Comparison of ENCODE assay signal across 10 mouse cellular contexts in genomic region chr14:31413475-31414086, GRCm38 (mm10). TPM values are rescaled to one million over a fixed set of nuclear protein-coding genes. Genes with fewer than 3 reads are reported as not detected.
DNase-seq lines count a peak whose midpoint lies in the region; TF ChIP-seq lines count a peak whose summit lies in the region.
"Had no signal": no experiment of that assay in that cellular context is flagged by ENCODE, and none has a peak within 500 bp of the region (broad histone marks: within the 10 kb centered on the region; RNA-seq: fewer than 3 reads in every experiment).

No protein-coding gene starts in this region.

- peak overlapping the region; percentile 30 for H3K27ac ChIP-seq in kidney, adult 2 months (ENCODE audit: insufficient read depth, low read depth, low read length)
- peak overlapping the region; percentile 22 for H3K27ac ChIP-seq in limb, embryonic 10.5 days
- H3K27ac ChIP-seq: embryonic facial prominence, embryonic 12.5 days; stomach, embryonic 15.5 days had no signal

- no peak overlapping the region for H3K4me3 ChIP-seq in kidney, adult 2 months (ENCODE audit: insufficient read depth, low read depth, low read length)
- H3K4me3 ChIP-seq in E14TG2a.4 (replicated peaks; ENCODE audit: low read length), result 0 out of 2 replicates have a peak overlapping the region, but pooled peaks have one; percentile 24
- H3K4me3 ChIP-seq in limb, embryonic 10.5 days, result no peak overlapping the region
- H3K4me3 ChIP-seq: embryonic facial prominence, embryonic 12.5 days; stomach, embryonic 15.5 days had no signal

- TF ChIP-seq CTCF in kidney, adult 2 months (conservative IDR thresholded peaks at IDR 0.05; ENCODE audit: insufficient read depth, insufficient read length, low read depth, low read length), result no peak
- no peak for TF ChIP-seq CTCF in E14TG2a.4 (conservative IDR thresholded peaks at IDR 0.05; ENCODE audit: low read length)

- H3K9me3 ChIP-seq in E14TG2a.4 (ENCODE audit: low read length), result no peaks in the 10 kb centered on the region
- H3K9me3 ChIP-seq in limb, embryonic 10.5 days (replicated peaks), result no peaks in the 10 kb centered on the region
- H3K9me3 ChIP-seq: embryonic facial prominence, embryonic 12.5 days; stomach, embryonic 15.5 days had no signal

- no peak for TF ChIP-seq POLR2A in kidney, adult 2 months (IDR thresholded peaks at IDR 0.05; ENCODE audit: low read depth, low read length)

- WGBS in kidney, adult 2 months, result 44% methylated on average over 6 of the region's 6 CpGs
- 69% methylated on average over 6 of the region's 6 CpGs for WGBS in limb, embryonic 10.5 days

- peaks cover 49% of the 10 kb centered on the region for H3K4me1 ChIP-seq in kidney, adult 2 months (ENCODE audit: control insufficient read depth, insufficient read depth, low read length)
- peaks cover 31% of the 10 kb centered on the region for H3K4me1 ChIP-seq in E14TG2a.4 (replicated peaks; ENCODE audit: low read depth, low read length)
- H3K4me1 ChIP-seq in limb, embryonic 10.5 days, result peaks cover 70% of the 10 kb centered on the region

- H3K27me3 ChIP-seq in kidney, adult 2 months (replicated peaks; ENCODE audit: control insufficient read depth, insufficient read depth, low read length), result no peaks in the 10 kb centered on the region
- H3K27me3 ChIP-seq in E14TG2a.4 (ENCODE audit: insufficient read depth, low read length), result peaks cover 12% of the 10 kb centered on the region
- H3K27me3 ChIP-seq in limb, embryonic 10.5 days (ENCODE audit: low read depth, poor library complexity, severe bottlenecking), result no peaks in the 10 kb centered on the region
- H3K27me3 ChIP-seq: embryonic facial prominence, embryonic 12.5 days; stomach, embryonic 15.5 days had no signal

- H3K36me3 ChIP-seq in kidney, adult 2 months (ENCODE audit: control insufficient read depth, insufficient read depth, low read length), result no peaks in the 10 kb centered on the region
- H3K36me3 ChIP-seq in E14TG2a.4 (ENCODE audit: insufficient read depth, low read length), result no peaks in the 10 kb centered on the region
- peaks cover 58% of the 10 kb centered on the region for H3K36me3 ChIP-seq in limb, embryonic 10.5 days
- H3K36me3 ChIP-seq: stomach, embryonic 15.5 days had no signal

- DNase-seq in kidney, adult 2 months, result peak; percentile 55
- no peak for DNase-seq in kidney, adult 11 months
- peak; percentile 50 to 53 for DNase-seq in B cell, adult 2 months
- DNase-seq in limb, embryonic 10.5 days (ENCODE audit: low spot score), result no peak
- no peak for DNase-seq in right cerebral cortex, postnatal 10 days (ENCODE audit: low spot score in 2 of 2)
- no peak for DNase-seq in frontal cortex, postnatal 14 days (ENCODE audit: low spot score in 2 of 2)
- DNase-seq: lung, postnatal 10 days had no signal

RNA-seq across cellular contexts. Expression of gene Sh3bp5, which starts 22.3 kb away (rescaled TPM):
- 33.4 and 43.4 TPM in 2 replicates for polyA plus RNA-seq in kidney, adult 2 months (2012; rRNA removed)
- polyA plus RNA-seq in limb, embryonic 10.5 days (2016; fragmentation: Nextera tagmentation; extraction: Ambion mirVana), result 43.0 and 47.9 TPM in 2 replicates

Comparison
In these comparisons a context has a peak if more than half of its experiments do, and no peak if none do; other contexts are left out.
1. DNase-seq: peak in kidney, adult 2 months (single experiment) and B cell, adult 2 months (2 of 2); none in kidney, adult 11 months (single experiment), limb, embryonic 10.5 days (single experiment), right cerebral cortex, postnatal 10 days (0 of 2) and frontal cortex, postnatal 14 days (0 of 2).